Mouse (Mus musculus) forebrain, embryonic 10.5 days (tissue): ENCODE results near the gene Fgfrl1. TPM values are rescaled to one million over a fixed set of nuclear protein-coding genes. Genes with fewer than 3 reads are reported as not detected.
"Not testable (repeated sequence)": the region's sequence is repeated elsewhere in the genome, so short reads cannot be mapped to it uniquely, and the experiment has no call there.

Experiments used
- DNase-seq: peaks from one replicate; pipeline ENCODE4 v3.0.0-alpha.2; 2017; ENCODE audit warnings: low spot score; ENCODE audit errors: extremely low spot score
- H3K27ac ChIP-seq: fragments of 300-500 bp; sonication (generic); 2 replicates; pipeline ENCODE4 v1.5.1; 2016; ENCODE audit warnings: mild to moderate bottlenecking
- H3K27me3 ChIP-seq: fragments of 300-500 bp; sonication (generic); 2 replicates; pipeline ENCODE4 v1.6.1; 2016; ENCODE audit warnings: mild to moderate bottlenecking; ENCODE audit not compliant: poor library complexity, severe bottlenecking
- H3K36me3 ChIP-seq: fragments of 300-500 bp; sonication (generic); replicated peaks from 2 replicates; pipeline ENCODE4 v1.6.1; 2016; ENCODE audit warnings: mild to moderate bottlenecking, moderate library complexity
- H3K4me1 ChIP-seq: fragments of 300-500 bp; sonication (generic); 2 replicates; pipeline ENCODE4 v1.6.1; 2016
- H3K4me3 ChIP-seq: fragments of 300-500 bp; sonication (generic); 2 replicates; pipeline ENCODE4 v1.5.1; 2016; ENCODE audit warnings: mild to moderate bottlenecking, moderate library complexity
- H3K9me3 ChIP-seq: fragments of 300-500 bp; sonication (generic); 2 replicates; pipeline ENCODE4 v1.6.1; 2016; ENCODE audit warnings: mild to moderate bottlenecking, moderate library complexity
- WGBS: fragments of 180-500 bp; shearing (Covaris S2); methylation state at CpG from one replicate; pipeline ENCODE4 v1.1.7; 2016; 5-methylcytosine and 5-hydroxymethylcytosine counted together
- polyA plus RNA-seq: library from polyadenylated mRNA; unstranded; fragments of >200 nt; fragmentation: Nextera tagmentation; extraction: Ambion mirVana; gene quantifications from 2 replicates; pipeline ENCODE4 v1.2.1, GENCODE M21; 2016

Gene Fgfrl1
- polyA plus RNA-seq, 1 experiment from 2014 or later = 10.4 TPM

DNA sequence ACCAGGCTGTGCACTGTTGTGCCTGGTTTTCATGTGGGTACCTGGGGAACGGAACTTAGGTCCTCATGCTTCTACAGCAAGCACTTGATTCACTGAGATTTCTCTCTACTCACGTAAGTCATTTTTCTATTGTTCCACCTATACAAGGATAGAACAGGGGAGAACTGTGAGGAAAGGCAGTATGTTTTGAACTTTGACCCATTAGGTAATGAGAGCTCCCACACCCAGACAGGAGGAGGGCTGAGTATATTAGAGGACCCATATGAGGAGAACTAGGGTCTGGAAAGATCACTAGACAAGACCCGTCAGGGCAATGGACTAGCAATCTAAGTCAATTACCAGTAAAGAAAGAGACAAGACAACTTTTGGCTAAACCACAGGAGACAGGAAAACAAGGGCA is 52.4 kb downstream of the Fgfrl1 start:
- no peaks in the 10 kb centered on the region for H3K4me1 ChIP-seq
- WGBS = 86% methylated on average over 3 of the region's 3 CpGs
- no peak for DNase-seq
- no peak overlapping the region for H3K27ac ChIP-seq
- H3K36me3 ChIP-seq = no peaks in the 10 kb centered on the region
- H3K9me3 ChIP-seq = no peaks in the 10 kb centered on the region
- no peaks in the 10 kb centered on the region for H3K27me3 ChIP-seq
- no peak overlapping the region for H3K4me3 ChIP-seq

DNA sequence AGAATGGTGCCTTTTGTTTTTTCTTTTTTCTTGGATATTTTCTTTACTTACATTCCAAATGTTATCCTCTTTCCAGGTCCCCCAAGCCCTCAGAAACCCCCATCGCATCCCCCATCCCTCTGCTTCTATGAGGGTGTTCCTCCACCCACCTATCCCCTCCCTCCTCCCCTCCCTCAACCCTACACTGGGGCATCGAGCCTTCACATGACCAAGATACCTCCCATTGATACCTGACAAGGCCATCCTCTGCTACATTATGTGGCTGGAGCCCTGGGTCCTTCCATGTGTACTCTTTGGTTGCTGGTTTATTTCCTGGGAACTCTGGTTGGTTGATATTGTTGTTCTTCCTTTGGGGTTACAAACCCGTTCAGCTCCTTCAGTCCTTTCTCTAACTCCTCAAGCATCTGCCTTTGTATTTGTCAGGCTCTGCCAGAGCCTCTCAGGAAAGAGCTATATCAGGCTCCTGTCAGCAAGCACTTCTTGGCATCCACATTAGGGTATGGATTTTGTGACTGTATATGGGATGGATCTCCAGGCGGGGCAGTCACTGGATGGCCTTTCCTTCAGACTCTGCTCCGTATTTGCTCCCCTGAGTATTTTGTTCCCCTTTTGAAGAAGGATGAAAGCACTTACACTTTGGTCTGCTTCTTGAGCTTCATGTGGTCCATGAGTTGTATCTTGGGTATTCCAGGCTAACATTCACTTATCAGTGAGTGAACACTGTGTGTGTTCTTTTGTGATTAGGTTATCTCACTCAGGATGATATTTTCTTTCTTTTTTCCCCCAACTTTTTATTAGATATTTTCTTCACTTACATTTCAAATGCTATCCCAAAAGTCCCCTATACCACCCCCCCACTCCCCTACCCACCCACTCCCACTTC is 58.4 kb downstream of the Fgfrl1 start:
- Histone ChIP-seq H3K36me3 (no peaks in the 10 kb centered on the region), H3K9me3 (no peaks in the 10 kb centered on the region), H3K27me3 (no peaks in the 10 kb centered on the region), H3K4me1 (no peaks in the 10 kb centered on the region), H3K27ac (no peak overlapping the region), H3K4me3 (no peak overlapping the region)
- WGBS = 78% methylated on average over 5 of the region's 5 CpGs
- no peak for DNase-seq

DNA sequence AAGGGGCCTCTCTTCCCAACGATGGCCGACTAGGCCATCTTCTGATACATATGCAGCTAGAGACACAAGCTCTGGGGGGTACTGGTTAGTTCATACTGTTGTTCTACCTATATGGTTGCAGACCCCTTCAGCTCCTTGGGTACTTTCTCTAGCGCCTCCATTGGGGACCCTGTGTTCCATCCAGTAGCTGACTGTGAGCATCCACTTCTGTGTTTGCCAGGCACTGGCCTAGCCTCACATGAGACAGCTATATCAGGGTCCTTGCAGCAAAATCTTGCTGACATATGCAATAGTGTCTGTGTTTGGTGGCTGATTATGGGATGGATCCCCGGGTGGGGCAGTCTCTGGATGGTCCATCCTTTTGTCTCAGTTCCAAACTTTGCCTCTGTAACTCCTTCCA is 59.1 kb downstream of the Fgfrl1 start:
- not testable (repeated sequence) for H3K4me3 ChIP-seq, H3K27ac ChIP-seq, H3K4me1 ChIP-seq, H3K9me3 ChIP-seq, DNase-seq, H3K27me3 ChIP-seq, H3K36me3 ChIP-seq
- 80% methylated on average over 4 of the region's 4 CpGs for WGBS

Other genes starting within 250 kb of the Fgfrl1 start
- 0.24 TPM in 1 of 2 replicates, not detected in the other for gene Mfsd7a, start 243.5 kb upstream of the Fgfrl1 start, polyA plus RNA-seq
- 20.0 and 21.1 TPM in 2 replicates for gene Pcgf3, start 231.2 kb upstream of the Fgfrl1 start, polyA plus RNA-seq
- 2.6 and 2.7 TPM in 2 replicates for gene Cplx1, start 142.4 kb upstream of the Fgfrl1 start, polyA plus RNA-seq
- 62.8 and 64.2 TPM in 2 replicates for gene Gak, start 62.6 kb upstream of the Fgfrl1 start, polyA plus RNA-seq
- gene Tmem175, start 62.6 kb upstream of the Fgfrl1 start, polyA plus RNA-seq = 17.6 TPM in 2 replicates
- 10.2 and 11.0 TPM in 2 replicates for gene Idua, start 32.1 kb upstream of the Fgfrl1 start, polyA plus RNA-seq
- gene Dgkq, start 22.7 kb upstream of the Fgfrl1 start, polyA plus RNA-seq = 11.3 and 13.3 TPM in 2 replicates
- 0.77 and 1.0 TPM in 2 replicates for gene Slc26a1, start 16.8 kb upstream of the Fgfrl1 start, polyA plus RNA-seq
- gene Rnf212, start 82.6 kb downstream of the Fgfrl1 start, polyA plus RNA-seq = 0.27 TPM in 1 of 2 replicates, not detected in the other
- not detected in 2 replicates for gene Tmed11, start 103.0 kb downstream of the Fgfrl1 start, polyA plus RNA-seq
- gene Vmn2r8, start 116.5 kb downstream of the Fgfrl1 start, polyA plus RNA-seq = not detected in 2 replicates
- not detected in 2 replicates for gene Vmn2r9, start 160.2 kb downstream of the Fgfrl1 start, polyA plus RNA-seq